Mouse (Mus musculus): ENCODE results near the gene Misp.

DNA sequence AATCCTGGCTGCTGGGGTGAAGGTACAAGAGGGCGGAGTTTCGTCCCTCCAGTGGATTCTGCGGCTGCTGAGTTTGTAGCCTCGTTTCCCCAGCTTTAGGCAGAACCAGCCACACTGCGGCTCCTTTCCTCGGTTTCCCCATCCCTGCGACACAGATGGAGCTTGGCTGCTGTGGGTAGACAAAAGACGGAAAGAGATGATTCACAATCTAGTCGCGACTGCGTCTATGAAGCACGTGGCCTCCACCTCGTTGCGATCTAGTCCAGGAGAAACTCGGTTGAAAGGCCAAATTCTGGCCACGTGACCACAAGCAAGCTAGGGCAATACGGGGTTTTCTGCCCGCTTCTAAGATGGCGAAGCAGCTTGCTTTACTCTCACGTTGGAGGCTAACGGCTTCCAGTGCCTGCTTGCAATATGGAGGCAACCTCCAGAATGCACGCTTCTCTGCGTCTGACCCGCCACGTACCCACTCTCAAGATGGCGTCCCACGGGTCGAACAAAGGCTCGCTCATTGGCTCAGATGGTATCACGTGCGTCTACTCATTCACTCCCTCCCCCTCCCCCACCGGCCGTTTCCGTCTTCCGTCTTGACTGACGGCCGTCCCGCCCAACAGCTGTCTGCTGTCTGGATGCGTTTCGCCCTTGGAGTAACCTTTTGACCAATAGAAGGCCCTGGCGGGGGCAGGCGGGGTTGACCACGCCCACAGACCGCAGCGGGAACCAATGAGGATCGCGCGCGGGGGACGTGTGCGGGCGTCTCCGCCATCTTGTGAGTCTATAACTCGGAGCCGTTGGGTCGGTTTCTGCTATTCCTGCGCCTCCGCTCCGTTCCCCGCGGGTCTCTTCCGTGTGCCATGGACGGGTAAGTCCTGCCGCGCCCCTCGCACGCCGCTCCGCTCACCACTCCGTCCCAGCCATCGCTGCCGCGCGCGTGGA lies 33.3 kb downstream of the Misp start, which contains the start of gene Ptbp1:
- TF ChIP-seq POLR2A (IDR thresholded peaks at IDR 0.05; ENCODE audit: low read depth, low read length) (peak; percentile 95), CTCF (IDR thresholded peaks at IDR 0.05; ENCODE audit: extremely low read depth, insufficient read length, insufficient replicate concordance, low read depth, low read length) (no peak)
